Mouse (Mus musculus) heart, embryonic 13.5 days (tissue): ENCODE data around the gene Psma5. TPM values are rescaled to one million over a fixed set of nuclear protein-coding genes. Genes with fewer than 3 reads are reported as not detected.
A peak's percentile ranks its signal among the peaks of the same experiment; 100 is the strongest.

Experiments used
- ATAC-seq: fragments of 200-750 bp; cut with Nextera tagmentation; 2 replicates; pipeline ENCODE4 v1.8.0; 2017; ENCODE audit warnings: moderate TSS enrichment; ENCODE audit not compliant: insufficient number of reproducible peaks, low FRiP score, low TSS enrichment; ENCODE audit errors: extremely low read depth
- H3K27ac ChIP-seq: fragments of 300-500 bp; sonication (generic); replicated peaks from 2 replicates; pipeline ENCODE4 v1.5.1; 2015; ENCODE audit warnings: moderate library complexity, mild to moderate bottlenecking, inconsistent platforms
- H3K27me3 ChIP-seq: fragments of 300-500 bp; sonication (generic); replicated peaks from 2 replicates; pipeline ENCODE4 v1.6.1; 2015; ENCODE audit warnings: mild to moderate bottlenecking, inconsistent platforms
- H3K36me3 ChIP-seq: fragments of 300-500 bp; sonication (generic); 2 replicates; pipeline ENCODE4 v1.6.1; 2015; ENCODE audit warnings: mild to moderate bottlenecking, inconsistent platforms
- H3K4me1 ChIP-seq: fragments of 300-500 bp; sonication (generic); 2 replicates; pipeline ENCODE4 v1.6.1; 2015; ENCODE audit warnings: inconsistent platforms
- H3K4me2 ChIP-seq: fragments of 300-500 bp; sonication (generic); 2 replicates; pipeline ENCODE4 v1.6.1; 2015; ENCODE audit warnings: inconsistent platforms, mild to moderate bottlenecking, moderate library complexity
- H3K4me3 ChIP-seq: fragments of 300-500 bp; sonication (generic); 2 replicates; pipeline ENCODE4 v1.5.1; 2015; ENCODE audit warnings: moderate library complexity, mild to moderate bottlenecking, inconsistent platforms
- H3K9ac ChIP-seq: fragments of 300-500 bp; sonication (generic); 2 replicates; pipeline ENCODE4 v1.6.1; 2015; ENCODE audit warnings: inconsistent platforms, mild to moderate bottlenecking, moderate library complexity
- H3K9me3 ChIP-seq: fragments of 300-500 bp; sonication (generic); 2 replicates; pipeline ENCODE4 v1.6.1; 2016; ENCODE audit warnings: inconsistent platforms
- WGBS: fragments of 180-500 bp; shearing (Covaris S2); methylation state at CpG from one replicate; pipeline ENCODE4 v1.1.7; 2015; ENCODE audit warnings: mixed read lengths; 5-methylcytosine and 5-hydroxymethylcytosine counted together
- polyA plus RNA-seq: library from polyadenylated mRNA; unstranded; fragments of >200 nt; fragmentation: Nextera tagmentation; extraction: Ambion mirVana; gene quantifications from 2 replicates; pipeline ENCODE4 v1.2.1, GENCODE M21; 2015

Gene Psma5
- polyA plus RNA-seq, 1 experiment from 2014 or later: 213 TPM

GRCm38 (mm10) chr3:108313138-108313537 lies 56.4 kb downstream of the Psma5 start:
- Histone ChIP-seq H3K4me2 (no peak overlapping the region), H3K27me3 (no peaks in the 10 kb centered on the region), H3K36me3 (peaks cover 26% of the 10 kb centered on the region), H3K4me1 (peaks cover 26% of the 10 kb centered on the region), H3K4me3 (no peak overlapping the region), H3K9ac (no peak overlapping the region), H3K27ac (peak overlapping the region; percentile 48; the same call in 1 of the 2 replicates), H3K9me3 (no peaks in the 10 kb centered on the region)
- ATAC-seq: no peak
- 73% methylated on average over 4 of the region's 4 CpGs for WGBS

- Histone ChIP-seq H3K27ac (no peak overlapping the region; the same call in 1 of the 2 replicates), H3K4me3 (no peak overlapping the region), H3K9ac (no peak overlapping the region), H3K27me3 (no peaks in the 10 kb centered on the region), H3K9me3 (no peaks in the 10 kb centered on the region), H3K36me3 (peaks cover 26% of the 10 kb centered on the region), H3K4me2 (no peak overlapping the region), H3K4me1 (peaks cover 29% of the 10 kb centered on the region)
- WGBS: 66% methylated on average over 8 of the region's 8 CpGs
- ATAC-seq: no peak
These were observed 57.4 kb downstream of the Psma5 start for GRCm38 (mm10) chr3:108314038-108314675.

GRCm38 (mm10) chr3:108318517-108318916 lies 61.8 kb downstream of the Psma5 start:
- Histone ChIP-seq H3K27ac (no peak overlapping the region), H3K9ac (no peak overlapping the region), H3K4me3 (no peak overlapping the region), H3K36me3 (peaks cover 8% of the 10 kb centered on the region; the same call in 1 of the 2 replicates), H3K4me1 (peaks cover 39% of the 10 kb centered on the region), H3K4me2 (no peak overlapping the region), H3K9me3 (no peaks in the 10 kb centered on the region), H3K27me3 (no peaks in the 10 kb centered on the region)
- 52% methylated on average over 2 of the region's 2 CpGs for WGBS
- ATAC-seq: no peak

- 51% methylated on average over 4 of the region's 4 CpGs for WGBS
- H3K4me3 ChIP-seq: no peak overlapping the region
- ATAC-seq: no peak
- no peaks in the 10 kb centered on the region for H3K9me3 ChIP-seq
- H3K36me3 ChIP-seq: peaks cover 18% of the 10 kb centered on the region
- no peak overlapping the region for H3K9ac ChIP-seq
- no peak overlapping the region for H3K4me2 ChIP-seq
- H3K27me3 ChIP-seq: no peaks in the 10 kb centered on the region
- peaks cover 41% of the 10 kb centered on the region for H3K4me1 ChIP-seq
- no peak overlapping the region for H3K27ac ChIP-seq
These were observed 64.9 kb downstream of the Psma5 start for GRCm38 (mm10) chr3:108321671-108322070.

- Histone ChIP-seq H3K4me1 (peaks cover 43% of the 10 kb centered on the region), H3K27ac (no peak overlapping the region), H3K36me3 (peaks cover 21% of the 10 kb centered on the region), H3K9me3 (no peaks in the 10 kb centered on the region), H3K4me2 (no peak overlapping the region), H3K27me3 (no peaks in the 10 kb centered on the region), H3K9ac (no peak overlapping the region), H3K4me3 (no peak overlapping the region)
- WGBS: 66% methylated on average over 4 of the region's 4 CpGs
- no peak for ATAC-seq
These were observed 65.4 kb downstream of the Psma5 start for GRCm38 (mm10) chr3:108322136-108322535.

- WGBS: 86% methylated on average over 3 of the region's 3 CpGs
- peaks cover 52% of the 10 kb centered on the region for H3K4me1 ChIP-seq
- H3K36me3 ChIP-seq: peaks cover 25% of the 10 kb centered on the region
- ATAC-seq: no peak
- H3K9me3 ChIP-seq: no peaks in the 10 kb centered on the region
- no peak overlapping the region for H3K9ac ChIP-seq
- no peak overlapping the region for H3K27ac ChIP-seq
- no peak overlapping the region for H3K4me2 ChIP-seq
- H3K27me3 ChIP-seq: no peaks in the 10 kb centered on the region
- no peak overlapping the region for H3K4me3 ChIP-seq
These were observed 66.2 kb downstream of the Psma5 start for GRCm38 (mm10) chr3:108322962-108323361.

GRCm38 (mm10) chr3:108324837-108325236 lies 68.1 kb downstream of the Psma5 start:
- Histone ChIP-seq H3K9me3 (no peaks in the 10 kb centered on the region), H3K4me1 (peaks cover 50% of the 10 kb centered on the region), H3K4me3 (no peak overlapping the region), H3K27ac (peak overlapping the region; percentile 14; the same call in 1 of the 2 replicates), H3K9ac (no peak overlapping the region), H3K4me2 (no peak overlapping the region), H3K27me3 (no peaks in the 10 kb centered on the region), H3K36me3 (peaks cover 29% of the 10 kb centered on the region)
- ATAC-seq: no peak
- WGBS: 78% methylated on average over 4 of the region's 4 CpGs

GRCm38 (mm10) chr3:108325521-108325920 lies 68.8 kb downstream of the Psma5 start:
- Histone ChIP-seq H3K27ac (no peak overlapping the region), H3K36me3 (peaks cover 36% of the 10 kb centered on the region), H3K4me1 (peaks cover 43% of the 10 kb centered on the region), H3K27me3 (no peaks in the 10 kb centered on the region), H3K9me3 (no peaks in the 10 kb centered on the region), H3K9ac (no peak overlapping the region), H3K4me2 (no peak overlapping the region), H3K4me3 (no peak overlapping the region)
- no peak for ATAC-seq
- 86% methylated on average over 9 of the region's 9 CpGs for WGBS

GRCm38 (mm10) chr3:108327275-108327674 lies 70.5 kb downstream of the Psma5 start:
- Histone ChIP-seq H3K4me2 (no peak overlapping the region), H3K36me3 (peaks cover 51% of the 10 kb centered on the region)

GRCm38 (mm10) chr3:108327916-108328315 lies 71.2 kb downstream of the Psma5 start:
- Histone ChIP-seq H3K27ac (peak overlapping the region; percentile 78), H3K4me1 (peaks cover 33% of the 10 kb centered on the region), H3K27me3 (no peaks in the 10 kb centered on the region), H3K4me2 (peak overlapping the region; percentile 35), H3K9me3 (no peaks in the 10 kb centered on the region), H3K36me3 (peaks cover 57% of the 10 kb centered on the region), H3K9ac (no peak overlapping the region), H3K4me3 (no peak overlapping the region)
- WGBS: 56% methylated on average over 3 of the region's 3 CpGs
- ATAC-seq: no peak

More at GRCm38 (mm10) chr3:108327275-108327674, 70.5 kb downstream of the Psma5 start:
- H3K4me1 ChIP-seq: peaks cover 33% of the 10 kb centered on the region
- no peak overlapping the region for H3K4me3 ChIP-seq
- no peak overlapping the region for H3K27ac ChIP-seq
- WGBS: 68% methylated on average over 8 of the region's 8 CpGs
- no peak; the same call in 1 of the 2 replicates for ATAC-seq
- no peaks in the 10 kb centered on the region for H3K9me3 ChIP-seq
- H3K27me3 ChIP-seq: no peaks in the 10 kb centered on the region
- H3K9ac ChIP-seq: no peak overlapping the region

- H3K9me3 ChIP-seq: no peaks in the 10 kb centered on the region
- peak overlapping the region; percentile 35 for H3K4me2 ChIP-seq
- no peaks in the 10 kb centered on the region for H3K27me3 ChIP-seq
- H3K4me1 ChIP-seq: peaks cover 30% of the 10 kb centered on the region
- ATAC-seq: no peak
- peaks cover 63% of the 10 kb centered on the region for H3K36me3 ChIP-seq
- peak overlapping the region; percentile 78 for H3K27ac ChIP-seq
- peak overlapping the region; percentile 50; the same call in 1 of the 2 replicates for H3K9ac ChIP-seq
- no peak overlapping the region for H3K4me3 ChIP-seq
- 26% methylated on average over 9 of the region's 9 CpGs for WGBS
These were observed 71.7 kb downstream of the Psma5 start for GRCm38 (mm10) chr3:108328441-108328841.
